Mouse (Mus musculus): Measurements from ENCODE around the gene Gm10974. TPM values are rescaled to one million over a fixed set of nuclear protein-coding genes. Genes with fewer than 3 reads are reported as not detected.

Gm10974 gene
- polyA plus RNA-seq, 1 experiment: not detected

DNA sequence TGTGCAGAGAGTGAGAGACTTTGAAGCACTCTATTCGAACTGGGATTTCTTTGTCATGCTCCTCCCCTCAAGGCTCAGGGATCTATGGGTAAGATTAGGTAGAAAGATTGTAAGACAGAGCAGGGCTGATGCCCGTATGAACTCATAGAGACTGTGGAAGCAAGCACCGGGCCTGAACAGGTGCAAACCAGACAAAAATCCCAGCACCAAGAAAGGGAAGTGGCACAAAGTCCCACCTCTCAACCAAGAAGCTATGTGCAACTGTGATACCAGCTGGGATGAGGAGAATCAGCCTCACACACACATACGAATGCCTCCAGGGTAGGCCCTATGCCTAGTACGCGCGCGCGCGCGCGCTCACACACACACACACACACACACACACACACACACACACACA, 20.1 kb downstream of the Gm10974 start:
- TF ChIP-seq POLR2A (IDR thresholded peaks at IDR 0.05; ENCODE audit: borderline replicate concordance, extremely low read depth, insufficient read depth, insufficient read length, poor library complexity, severe bottlenecking) (no peak), CTCF (IDR thresholded peaks at IDR 0.05; ENCODE audit: borderline replicate concordance, extremely low read depth, insufficient read depth, insufficient read length) (no peak)
- no peak for DNase-seq (ENCODE audit: low read depth)

- TF ChIP-seq POLR2A (IDR thresholded peaks at IDR 0.05; ENCODE audit: borderline replicate concordance, extremely low read depth, insufficient read depth, insufficient read length, poor library complexity, severe bottlenecking): no peak
- TF ChIP-seq CTCF (IDR thresholded peaks at IDR 0.05; ENCODE audit: borderline replicate concordance, extremely low read depth, insufficient read depth, insufficient read length): no peak
- DNase-seq (ENCODE audit: low read depth): no peak
Measured at GRCm38 (mm10) chr7:66386411-66386810, 20.7 kb downstream of the Gm10974 start.

DNA sequence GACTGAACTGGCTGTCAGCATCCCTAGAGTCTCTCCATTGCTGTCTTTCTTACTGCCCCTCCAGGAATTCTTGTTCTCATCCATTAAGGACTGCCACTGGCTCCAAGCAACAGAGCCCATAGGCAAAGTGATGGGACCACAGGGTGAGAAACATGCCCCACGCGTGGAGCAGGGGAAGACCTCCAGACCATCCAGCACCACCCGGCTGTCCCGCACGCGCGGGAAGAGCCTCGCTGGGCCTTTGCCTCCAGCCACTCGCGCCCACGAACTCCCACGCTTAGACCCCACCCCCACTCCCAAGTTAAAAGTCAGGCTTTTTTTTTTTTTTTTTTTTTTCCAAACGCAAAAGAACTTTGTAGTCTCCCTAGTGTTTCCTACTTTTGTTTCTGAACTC, 21.7 kb downstream of the Gm10974 start:
- DNase-seq (ENCODE audit: low read depth): no peak

DNA sequence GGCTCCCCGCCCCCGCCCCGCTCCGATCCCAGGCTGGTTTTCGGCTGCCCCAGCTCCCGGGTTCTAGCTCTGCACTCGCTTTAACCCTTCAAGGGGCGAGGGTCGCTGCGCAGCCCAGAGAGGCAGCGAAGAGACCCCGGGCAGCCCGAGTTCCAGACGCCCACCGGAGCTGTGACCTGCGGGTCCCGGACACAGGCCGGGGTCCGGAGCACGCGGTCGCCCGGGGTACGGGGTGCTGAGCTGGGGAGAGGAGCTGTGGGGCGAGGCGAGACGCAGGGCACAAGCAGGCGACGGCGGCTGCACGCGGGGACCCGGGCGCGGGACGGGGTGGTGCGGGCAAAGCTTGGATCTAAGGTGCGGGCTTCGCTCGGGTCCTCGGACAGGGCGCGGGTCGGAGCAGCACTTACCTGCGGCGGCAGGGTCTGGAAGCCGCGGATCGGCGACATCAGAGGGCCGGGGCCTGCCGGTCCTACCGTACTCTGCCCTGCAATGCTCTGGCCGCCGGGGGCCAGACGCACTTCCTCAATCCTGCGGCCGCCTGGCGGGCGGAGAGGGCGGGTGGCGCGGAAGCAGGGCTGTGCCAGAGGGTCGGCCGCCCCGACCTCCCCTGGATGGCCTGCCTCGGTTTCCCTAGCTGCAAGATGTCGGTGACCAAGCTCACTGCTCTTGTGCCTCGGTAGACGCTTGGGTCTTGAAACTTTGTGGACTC, 22.3 kb downstream of the Gm10974 start, which contains the start of gene Lrrk1:
TSS of gene Lrrk1 (minus strand) at position 538 of the 709 bp plus-strand sequence.
- no peak for TF ChIP-seq POLR2A (IDR thresholded peaks at IDR 0.05; ENCODE audit: borderline replicate concordance, extremely low read depth, insufficient read depth, insufficient read length, poor library complexity, severe bottlenecking)
- peak; percentile 38; the same call in 1 of the 2 replicates for TF ChIP-seq CTCF (IDR thresholded peaks at IDR 0.05; ENCODE audit: borderline replicate concordance, extremely low read depth, insufficient read depth, insufficient read length)
- peak; percentile 39 for DNase-seq (ENCODE audit: low read depth)

More for the DNA sequence above, 21.7 kb downstream of the Gm10974 start:
- no peak for TF ChIP-seq POLR2A (IDR thresholded peaks at IDR 0.05; ENCODE audit: borderline replicate concordance, extremely low read depth, insufficient read depth, insufficient read length, poor library complexity, severe bottlenecking)
- TF ChIP-seq CTCF (IDR thresholded peaks at IDR 0.05; ENCODE audit: borderline replicate concordance, extremely low read depth, insufficient read depth, insufficient read length): no peak

DNA sequence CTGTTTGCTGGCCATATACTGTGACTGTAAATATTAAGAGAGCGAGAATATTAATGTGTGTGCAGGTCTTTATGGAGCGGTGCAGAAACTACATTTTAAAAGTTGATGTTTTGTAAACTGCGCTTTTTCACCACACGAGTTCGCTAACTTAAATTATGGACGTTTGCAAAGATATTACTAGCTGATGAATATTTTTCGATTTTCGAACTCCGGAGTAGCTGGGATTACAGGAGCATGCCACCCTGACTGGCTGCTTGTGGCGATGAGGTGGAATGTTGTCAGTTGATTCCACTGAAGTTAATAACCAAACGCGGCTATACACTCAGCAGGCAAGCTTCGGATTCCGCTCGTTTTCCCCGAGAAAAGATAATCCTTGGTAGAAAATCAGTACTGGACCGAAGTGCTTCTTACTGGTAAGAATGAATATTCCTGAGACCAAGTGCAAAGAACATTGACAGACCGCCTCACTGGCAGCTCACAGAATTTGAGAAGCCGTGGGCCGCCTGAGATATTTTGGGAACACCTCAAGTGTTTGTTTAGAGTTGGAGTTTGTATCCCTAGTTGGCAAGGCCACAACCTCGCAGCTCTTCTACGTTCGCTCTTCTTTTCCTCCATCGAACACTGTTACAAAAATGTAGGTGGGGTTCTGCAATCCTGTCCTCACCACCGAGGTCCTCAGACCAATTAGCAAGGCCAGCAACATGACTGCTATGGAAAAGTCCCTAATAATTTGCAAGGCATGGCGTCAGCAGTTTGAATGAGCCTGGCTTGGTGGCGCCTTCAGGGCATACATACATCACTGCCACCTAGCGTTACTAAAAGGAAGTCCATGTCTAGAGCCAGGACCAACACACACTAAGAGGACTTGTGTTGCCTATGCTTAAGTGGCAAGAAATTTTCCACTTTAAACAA, 23.2 kb downstream of the Gm10974 start:
- peak; percentile 91 for DNase-seq (ENCODE audit: low read depth)

GRCm38 (mm10) chr7:66397288-66397687, 31.6 kb downstream of the Gm10974 start:
- no peak for TF ChIP-seq POLR2A (IDR thresholded peaks at IDR 0.05; ENCODE audit: borderline replicate concordance, extremely low read depth, insufficient read depth, insufficient read length, poor library complexity, severe bottlenecking)
- no peak for TF ChIP-seq CTCF (IDR thresholded peaks at IDR 0.05; ENCODE audit: borderline replicate concordance, extremely low read depth, insufficient read depth, insufficient read length)

More for the DNA sequence above, 23.2 kb downstream of the Gm10974 start:
- TF ChIP-seq CTCF (IDR thresholded peaks at IDR 0.05; ENCODE audit: borderline replicate concordance, extremely low read depth, insufficient read depth, insufficient read length): peak; percentile 83; the same call in 1 of the 2 replicates
- no peak for TF ChIP-seq POLR2A (IDR thresholded peaks at IDR 0.05; ENCODE audit: borderline replicate concordance, extremely low read depth, insufficient read depth, insufficient read length, poor library complexity, severe bottlenecking)

GRCm38 (mm10) chr7:66401605-66402004, 35.9 kb downstream of the Gm10974 start:
- no peak for TF ChIP-seq POLR2A (IDR thresholded peaks at IDR 0.05; ENCODE audit: borderline replicate concordance, extremely low read depth, insufficient read depth, insufficient read length, poor library complexity, severe bottlenecking)
- TF ChIP-seq CTCF (IDR thresholded peaks at IDR 0.05; ENCODE audit: borderline replicate concordance, extremely low read depth, insufficient read depth, insufficient read length): no peak
- no peak for DNase-seq (ENCODE audit: low read depth)

More at GRCm38 (mm10) chr7:66397288-66397687, 31.6 kb downstream of the Gm10974 start:
- DNase-seq (ENCODE audit: low read depth): no peak

GRCm38 (mm10) chr7:66402876-66403275, 37.2 kb downstream of the Gm10974 start:
- TF ChIP-seq POLR2A (IDR thresholded peaks at IDR 0.05; ENCODE audit: borderline replicate concordance, extremely low read depth, insufficient read depth, insufficient read length, poor library complexity, severe bottlenecking): no peak
- TF ChIP-seq CTCF (IDR thresholded peaks at IDR 0.05; ENCODE audit: borderline replicate concordance, extremely low read depth, insufficient read depth, insufficient read length): no peak
- DNase-seq (ENCODE audit: low read depth): no peak

DNA sequence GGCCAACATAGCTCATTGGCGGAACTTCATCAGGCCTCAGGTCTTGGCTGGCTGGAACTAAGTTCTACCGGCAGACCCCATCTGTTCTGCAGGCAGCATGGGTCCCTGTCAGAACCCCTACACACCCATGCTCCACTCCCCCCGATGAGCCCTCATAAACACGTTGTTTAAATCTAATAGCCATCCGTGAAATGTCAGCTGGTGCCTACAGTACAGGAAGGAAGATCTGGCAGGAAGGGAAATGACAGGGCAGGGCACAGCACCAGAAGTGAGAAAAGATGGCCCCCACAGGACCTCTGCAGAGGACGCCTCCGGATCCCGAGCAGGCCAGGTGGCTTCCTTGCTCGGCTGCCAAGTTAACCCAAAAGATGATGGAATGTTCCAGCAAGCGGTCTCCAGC, 38.4 kb downstream of the Gm10974 start:
- no peak for DNase-seq (ENCODE audit: low read depth)
- TF ChIP-seq CTCF (IDR thresholded peaks at IDR 0.05; ENCODE audit: borderline replicate concordance, extremely low read depth, insufficient read depth, insufficient read length) (no peak), POLR2A (IDR thresholded peaks at IDR 0.05; ENCODE audit: borderline replicate concordance, extremely low read depth, insufficient read depth, insufficient read length, poor library complexity, severe bottlenecking) (no peak)

- no peak for DNase-seq (ENCODE audit: low read depth)
- TF ChIP-seq CTCF (IDR thresholded peaks at IDR 0.05; ENCODE audit: borderline replicate concordance, extremely low read depth, insufficient read depth, insufficient read length) (no peak), POLR2A (IDR thresholded peaks at IDR 0.05; ENCODE audit: borderline replicate concordance, extremely low read depth, insufficient read depth, insufficient read length, poor library complexity, severe bottlenecking) (no peak)
Measured at GRCm38 (mm10) chr7:66404802-66405201, 39.1 kb downstream of the Gm10974 start.

- no peak for TF ChIP-seq POLR2A (IDR thresholded peaks at IDR 0.05; ENCODE audit: borderline replicate concordance, extremely low read depth, insufficient read depth, insufficient read length, poor library complexity, severe bottlenecking)
- no peak for TF ChIP-seq CTCF (IDR thresholded peaks at IDR 0.05; ENCODE audit: borderline replicate concordance, extremely low read depth, insufficient read depth, insufficient read length)
- no peak for DNase-seq (ENCODE audit: low read depth)
Measured at GRCm38 (mm10) chr7:66405541-66405940, 39.8 kb downstream of the Gm10974 start.

Data from brain, embryonic 14.5 days (tissue).